ENCODE assay signal across 10 mouse cellular contexts in the genomic region with DNA sequence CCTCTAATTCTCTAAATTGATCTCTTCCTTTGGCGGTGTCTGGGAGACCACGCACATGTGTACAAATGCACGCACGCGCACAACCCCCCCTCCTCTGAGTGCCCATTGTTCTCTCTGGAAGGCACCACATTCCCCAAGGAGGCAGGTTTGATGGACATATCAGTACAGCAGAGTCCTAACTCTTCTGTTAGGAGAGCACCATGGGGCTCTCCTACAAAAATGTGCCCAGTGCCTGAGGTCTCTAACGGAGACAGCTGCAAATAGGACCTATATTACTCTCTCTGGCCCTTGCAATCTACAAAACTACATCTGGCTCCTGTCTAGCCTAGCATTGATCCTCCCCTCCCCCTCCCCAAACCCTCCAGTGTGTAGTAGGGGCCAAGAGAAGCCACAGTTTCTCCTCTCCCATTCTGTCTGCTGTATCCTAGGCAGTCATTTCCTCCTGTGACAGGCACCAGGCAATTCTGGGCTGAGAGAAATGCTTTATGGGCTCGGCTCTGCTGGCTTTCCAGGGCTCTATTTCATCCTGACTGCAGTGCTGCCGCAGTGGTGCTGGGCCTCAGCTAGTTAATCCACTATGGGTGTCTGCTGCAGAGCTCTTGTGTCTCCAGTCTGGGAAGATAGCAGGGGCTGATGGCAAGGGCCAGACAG.
DNase-seq lines count a peak whose midpoint lies in the region; ATAC-seq lines count a peak whose summit lies in the region.
"Had no signal": no experiment of that assay in that cellular context is flagged by ENCODE, and none has a peak within 500 bp of the region (broad histone marks: within the 10 kb centered on the region; RNA-seq: fewer than 3 reads in every experiment).

No protein-coding gene starts in this region.

- no peak overlapping the region for H3K4me3 ChIP-seq in kidney, embryonic 15.5 days (replicated peaks)
- peak overlapping the region; percentile 5 for H3K4me3 ChIP-seq in embryonic facial prominence, embryonic 10.5 days
- no peak overlapping the region for H3K4me3 ChIP-seq in hindbrain, embryonic 15.5 days

- H3K36me3 ChIP-seq in kidney, embryonic 15.5 days = no peaks in the 10 kb centered on the region
- no peaks in the 10 kb centered on the region for H3K36me3 ChIP-seq in embryonic facial prominence, embryonic 10.5 days (replicated peaks)
- no peaks in the 10 kb centered on the region for H3K36me3 ChIP-seq in hindbrain, embryonic 15.5 days

- no peaks in the 10 kb centered on the region for H3K9me3 ChIP-seq in kidney, embryonic 15.5 days (replicated peaks)
- H3K9me3 ChIP-seq in embryonic facial prominence, embryonic 10.5 days = no peaks in the 10 kb centered on the region
- no peaks in the 10 kb centered on the region for H3K9me3 ChIP-seq in hindbrain, embryonic 15.5 days

- H3K27me3 ChIP-seq in kidney, embryonic 15.5 days = no peaks in the 10 kb centered on the region
- H3K27me3 ChIP-seq in embryonic facial prominence, embryonic 10.5 days (replicated peaks; ENCODE audit: low read depth, poor library complexity, severe bottlenecking) = 0 out of 2 replicates have a peak, but pooled peaks cover 5% of the 10 kb centered on the region
- no peaks in the 10 kb centered on the region for H3K27me3 ChIP-seq in hindbrain, embryonic 15.5 days

- WGBS in kidney, embryonic 15.5 days = 34% methylated on average over 8 of the region's 8 CpGs
- 11% methylated on average over 8 of the region's 8 CpGs for WGBS in embryonic facial prominence, embryonic 10.5 days
- 9% methylated on average over 8 of the region's 8 CpGs for WGBS in hindbrain, embryonic 15.5 days

- 0 out of 2 replicates have a peak, but pooled peaks have one; percentile 33 for ATAC-seq in kidney, embryonic 15.5 days (replicated peaks; ENCODE audit: low FRiP score)
- ATAC-seq in hindbrain, embryonic 15.5 days (ENCODE audit: low FRiP score, low read depth) = peak; percentile 71

- H3K4me1 ChIP-seq in kidney, embryonic 15.5 days = peaks cover 60% of the 10 kb centered on the region
- peaks cover 58% of the 10 kb centered on the region for H3K4me1 ChIP-seq in embryonic facial prominence, embryonic 10.5 days
- H3K4me1 ChIP-seq in hindbrain, embryonic 15.5 days (replicated peaks) = peaks cover 49% of the 10 kb centered on the region

- no peak overlapping the region for H3K9ac ChIP-seq in kidney, embryonic 15.5 days
- H3K9ac ChIP-seq in hindbrain, embryonic 15.5 days = no peak overlapping the region

- peak overlapping the region; percentile 72 for H3K27ac ChIP-seq in kidney, embryonic 15.5 days
- peak overlapping the region; percentile 89 for H3K27ac ChIP-seq in embryonic facial prominence, embryonic 10.5 days (replicated peaks)
- H3K27ac ChIP-seq in hindbrain, embryonic 15.5 days (replicated peaks) = peak overlapping the region; percentile 86

- no peak for DNase-seq in kidney, postnatal 14 days
- peak; percentile 76 for DNase-seq in embryonic facial prominence, embryonic 10.5 days (ENCODE audit: low spot score)
- peak; percentile 66 for DNase-seq in neural tube, embryonic 10.5 days (ENCODE audit: extremely low spot score, low spot score)
- no peak for DNase-seq in left cerebral cortex, adult 11 months (ENCODE audit: low spot score)
- DNase-seq in spleen, adult 18-20 months = no peak
- no peak for DNase-seq in frontal cortex, postnatal 14 days (ENCODE audit: low spot score in 2 of 2)
- DNase-seq: kidney, adult 9 months; right cerebral cortex, adult 18-20 months had no signal

- no peak overlapping the region for H3K4me2 ChIP-seq in kidney, embryonic 15.5 days
- H3K4me2 ChIP-seq in hindbrain, embryonic 15.5 days = 0 out of 2 replicates have a peak overlapping the region, but pooled peaks have one; percentile 11

Comparison
In these comparisons a context has a peak if more than half of its experiments do, and no peak if none do; other contexts are left out.
1. DNase-seq: peak in embryonic facial prominence, embryonic 10.5 days (single experiment) and neural tube, embryonic 10.5 days (single experiment); none in kidney, postnatal 14 days (single experiment), left cerebral cortex, adult 11 months (single experiment), spleen, adult 18-20 months (0 of 2) and frontal cortex, postnatal 14 days (0 of 2).
2. Peak in every context shown above with its lines, with median percentiles within 50 percentile points of each other: H3K27ac ChIP-seq.